Mouse (Mus musculus) urinary bladder, postnatal 14 days (tissue): Measurements from ENCODE around the gene S100a1.

ENCODE experiments used
- DNase-seq: peaks from one replicate; pipeline ENCODE4 v3.0.0; 2021; ENCODE audit warnings: low spot score

Gene S100a1

GRCm38 (mm10) chr3:90513796-90514590, at the start of gene S100a1, which contains the start of gene S100a13:
Gene S100a1 (minus strand): TSS chr3:90514392.
Gene S100a13 (plus strand): TSS chr3:90514435.
- peak; percentile 82 for DNase-seq

- no peak for DNase-seq
Measured at GRCm38 (mm10) chr3:90560008-90560628, 45.9 kb upstream of the S100a1 start, which contains the start of gene S100a3. Gene S100a3 (plus strand): TSS chr3:90560578.

- DNase-seq, result no peak
Measured at GRCm38 (mm10) chr3:90555954-90556353, 41.8 kb upstream of the S100a1 start.

GRCm38 (mm10) chr3:90552231-90552630, 38.0 kb upstream of the S100a1 start:
- no peak for DNase-seq

GRCm38 (mm10) chr3:90550421-90550790, 36.2 kb upstream of the S100a1 start:
- DNase-seq, result no peak

- no peak for DNase-seq
Measured at GRCm38 (mm10) chr3:90549676-90550420, 35.7 kb upstream of the S100a1 start.

GRCm38 (mm10) chr3:90540904-90541303, 26.7 kb upstream of the S100a1 start:
- DNase-seq, result no peak

GRCm38 (mm10) chr3:90537905-90538296, 23.7 kb upstream of the S100a1 start:
- DNase-seq, result peak; percentile 70

GRCm38 (mm10) chr3:90537141-90537904, 23.1 kb upstream of the S100a1 start, which contains the start of gene S100a16:
Gene S100a16 (plus strand): TSS chr3:90537254.
- DNase-seq, result peak; percentile 88

GRCm38 (mm10) chr3:90535446-90535845, 21.3 kb upstream of the S100a1 start:
- DNase-seq, result no peak

GRCm38 (mm10) chr3:90531713-90532112, 17.5 kb upstream of the S100a1 start:
- DNase-seq, result no peak

GRCm38 (mm10) chr3:90527291-90527873, 13.2 kb upstream of the S100a1 start:
- DNase-seq, result no peak

GRCm38 (mm10) chr3:90526580-90526979, 12.4 kb upstream of the S100a1 start, which contains the start of gene S100a14:
Gene S100a14 (plus strand): TSS chr3:90526856.
- peak; percentile 88 for DNase-seq

GRCm38 (mm10) chr3:90526076-90526475, 11.9 kb upstream of the S100a1 start:
- DNase-seq, result peak; percentile 32

- DNase-seq, result peak; percentile 61
Measured at GRCm38 (mm10) chr3:90525421-90525820, 11.2 kb upstream of the S100a1 start.

- DNase-seq, result no peak
Measured at GRCm38 (mm10) chr3:90517711-90518110, 3.5 kb upstream of the S100a1 start.

- no peak for DNase-seq
Measured at GRCm38 (mm10) chr3:90515789-90516188, 1.6 kb upstream of the S100a1 start.

- DNase-seq, result peak; percentile 34
Measured at GRCm38 (mm10) chr3:90515242-90515641, 1.1 kb upstream of the S100a1 start.

- DNase-seq, result peak; percentile 71
Measured at GRCm38 (mm10) chr3:90514691-90515090, 499 bp upstream of the S100a1 start.

- no peak for DNase-seq
Measured at GRCm38 (mm10) chr3:90512948-90513642, 1.1 kb downstream of the S100a1 start.

- no peak for DNase-seq
Measured at GRCm38 (mm10) chr3:90512276-90512675, 1.9 kb downstream of the S100a1 start.
